Mouse (Mus musculus) CD4-positive naive resting alpha-beta T cell, adult 57 days (primary cell): ENCODE data around the gene Gm10837. TPM values are rescaled to one million over a fixed set of nuclear protein-coding genes. Genes with fewer than 3 reads are reported as not detected.

Source experiments
- total RNA-seq: library from RNA; stranded (reverse); gene quantifications from one replicate; pipeline ENCODE4 v1.2.4, GENCODE M21; 2023

Gene Gm10837
- not detected for total RNA-seq

DNA sequence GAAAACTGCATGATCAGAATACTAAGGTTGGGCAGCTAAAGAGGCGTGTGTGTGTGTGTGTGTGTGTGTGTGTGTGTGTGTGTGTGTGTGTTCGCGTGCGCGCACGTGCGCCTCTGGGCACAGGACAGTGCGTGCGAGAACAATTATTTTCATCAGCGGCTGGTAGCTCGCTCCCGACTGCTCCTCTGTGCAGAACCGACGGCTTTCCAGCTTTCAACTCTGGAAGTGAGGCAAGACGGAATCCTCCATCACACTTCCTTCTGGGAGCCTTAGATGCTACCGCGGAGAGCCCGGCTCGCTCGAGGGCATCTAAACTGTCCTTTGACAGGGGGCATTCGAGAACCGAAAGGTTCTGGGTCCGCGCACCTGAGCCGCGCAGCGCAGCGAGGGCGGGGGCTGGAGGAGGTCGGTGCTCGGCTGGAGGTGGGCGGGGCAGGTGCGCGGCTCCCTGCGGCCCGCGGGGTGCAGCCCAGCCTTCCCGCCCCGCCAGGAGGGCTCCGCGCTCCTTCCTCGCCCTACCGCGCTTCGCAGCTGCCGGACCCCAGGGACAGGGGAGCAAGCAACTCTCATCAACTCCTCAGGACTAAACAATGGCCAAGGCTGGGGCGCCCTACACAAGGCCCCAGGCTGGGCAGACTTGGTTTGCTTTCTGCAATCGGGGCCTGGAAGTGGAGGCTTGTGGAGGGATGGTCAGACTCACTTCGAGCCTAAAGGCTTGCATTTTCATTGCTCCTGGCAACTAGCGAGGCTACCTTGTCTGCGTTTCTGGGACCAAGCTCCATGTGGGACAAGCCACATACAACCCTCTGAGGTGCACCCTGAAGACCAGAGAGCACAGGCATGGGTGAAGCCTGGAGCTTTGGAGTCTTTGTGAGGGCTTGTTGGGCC, at the start of gene Gm10837:
Gene Gm10837, plus strand, starts transcription at position 146 of the 888 bp plus-strand sequence.

GRCm38 (mm10) chr14:122450496-122451382, 39.6 kb upstream of the Gm10837 start, which contains the start of gene Gm5089:
Gene Gm5089 (minus strand): TSS chr14:122451115.

DNA sequence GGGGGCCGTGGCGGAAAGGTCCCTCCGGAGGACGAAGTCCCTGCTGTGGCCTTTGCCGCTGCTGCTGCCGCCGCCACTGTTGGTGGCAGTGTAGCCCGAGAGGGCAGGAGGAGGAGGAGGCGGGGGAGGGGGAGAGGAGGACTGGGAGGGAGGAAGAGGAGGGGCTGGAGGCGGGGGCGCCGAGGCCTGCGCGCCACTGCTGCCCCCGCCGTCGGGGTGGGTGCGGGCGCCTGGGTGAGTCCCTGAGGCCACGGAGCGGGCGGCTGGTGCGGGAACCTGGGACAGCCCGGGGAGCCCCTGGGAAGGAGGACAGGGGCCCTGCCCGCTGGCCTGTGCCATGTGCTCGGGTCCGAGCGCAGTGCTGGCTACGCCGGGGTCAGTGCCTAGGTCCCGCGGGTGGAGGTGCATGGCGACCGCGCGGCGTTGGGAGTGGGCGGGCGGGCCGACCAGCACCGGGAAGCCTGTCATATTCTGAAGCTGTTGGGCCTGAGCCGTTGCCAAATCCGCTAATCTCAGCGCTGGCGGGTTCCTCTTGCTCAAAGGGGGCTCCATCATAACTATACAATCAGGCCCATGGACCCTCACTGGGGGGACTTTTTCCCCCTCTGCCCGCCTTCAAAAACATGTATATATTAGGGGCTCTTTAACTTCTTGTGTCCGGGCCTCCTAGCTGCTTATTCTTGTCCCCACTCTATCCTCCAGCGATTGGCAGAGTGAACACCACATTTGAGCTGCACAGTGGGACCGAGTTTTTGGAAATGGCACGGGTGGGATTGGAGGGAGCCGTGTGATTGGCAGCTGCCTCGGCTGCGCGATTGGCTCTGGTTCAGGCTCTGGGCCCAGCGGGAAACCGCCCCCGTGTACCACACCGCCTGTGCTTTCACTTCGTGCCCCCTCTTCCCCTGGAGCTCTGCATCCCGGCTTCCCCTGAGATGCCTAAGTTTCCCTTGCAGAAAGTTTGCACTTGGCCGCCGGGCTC, 25.3 kb upstream of the Gm10837 start, which contains the start of gene Zic5:
Gene Zic5, minus strand, starts transcription at position 915 of the 979 bp plus-strand sequence.

GRCm38 (mm10) chr14:122474891-122475556, 15.4 kb upstream of the Gm10837 start, which contains the start of gene Zic2:
Gene Zic2 (plus strand): TSS chr14:122475435.

GRCm38 (mm10) chr14:122534017-122534924, 43.9 kb downstream of the Gm10837 start, which contains the start of gene Pcca:
Gene Pcca (plus strand): TSS chr14:122534324.

Other genes with a start within 250 kb of the Gm10837 start
- not detected for gene Gm5089, start 39.5 kb upstream of the Gm10837 start, total RNA-seq
- gene Zic5, start 24.9 kb upstream of the Gm10837 start, total RNA-seq: not detected
- not detected for gene Zic2, start 15.2 kb upstream of the Gm10837 start, total RNA-seq
- 42.5 TPM for gene Pcca, start 43.7 kb downstream of the Gm10837 start, total RNA-seq